Mouse (Mus musculus) MEL (cell line): Measurements from ENCODE around the gene Cep55. TPM values are rescaled to one million over a fixed set of nuclear protein-coding genes. Genes with fewer than 3 reads are reported as not detected.

ENCODE experiments used
- DNase-seq: peaks from one replicate; pipeline ENCODE4 v3.0.0; 2011; ENCODE audit warnings: low read depth, low spot score
- H3K27ac ChIP-seq: 2 replicates; pipeline ENCODE4 v1.5.1; 2012; ENCODE audit warnings: low read depth, mild to moderate bottlenecking, control low read depth, low read length, moderate library complexity; ENCODE audit not compliant: control insufficient read depth
- H3K27me3 ChIP-seq, 2 experiments: fragments of 150-350 bp in 1 of 2; sonication (generic) in 1 of 2; 2 replicates each; pipeline ENCODE4 v1.6.1; 2012; ENCODE audit warnings: low read length in 2 of 2, mild to moderate bottlenecking in 2 of 2, improper control_type of control experiment in 1 of 2, moderate library complexity in 1 of 2; ENCODE audit not compliant: insufficient read depth in 2 of 2, control insufficient read depth in 1 of 2
- H3K36me3 ChIP-seq, 2 experiments: 2 replicates each; pipeline ENCODE4 v1.6.1; 2012 to 2014; ENCODE audit warnings: low read length in 2 of 2, improper control_type of control experiment in 1 of 2, inconsistent platforms in 1 of 2, mild to moderate bottlenecking in 1 of 2; ENCODE audit not compliant: insufficient read depth in 2 of 2, control insufficient read depth in 1 of 2
- H3K4me1 ChIP-seq, 2 experiments: fragments of 150-350 bp in 1 of 2; sonication (generic) in 1 of 2; 2 replicates each; pipeline ENCODE4 v1.6.1; 2012; ENCODE audit warnings: low read length in 2 of 2, improper control_type of control experiment in 1 of 2, mild to moderate bottlenecking in 1 of 2; ENCODE audit not compliant: insufficient read depth in 2 of 2, control insufficient read depth in 1 of 2
- H3K4me3 ChIP-seq, 2 experiments: fragments of 150-350 bp in 1 of 2; sonication (generic) in 1 of 2; 2 replicates each; pipeline ENCODE4 v1.5.1; 2012; ENCODE audit warnings: low read depth in 2 of 2, low read length in 2 of 2, mild to moderate bottlenecking in 2 of 2, moderate library complexity in 2 of 2, control low read depth in 1 of 2, improper control_type of control experiment in 1 of 2; ENCODE audit not compliant: control insufficient read depth in 1 of 2, insufficient read depth in 1 of 2
- H3K79me2 ChIP-seq: 2 replicates; pipeline ENCODE4 v1.6.1; 2012; ENCODE audit warnings: mild to moderate bottlenecking, low read length, moderate library complexity; ENCODE audit not compliant: control insufficient read depth, poor library complexity, insufficient read depth
- H3K9ac ChIP-seq: 2 replicates; pipeline ENCODE4 v1.6.1; 2012; ENCODE audit warnings: low read depth, mild to moderate bottlenecking, control low read depth, low read length, moderate library complexity; ENCODE audit not compliant: control insufficient read depth, poor library complexity, severe bottlenecking
- H3K9me3 ChIP-seq: fragments of 150-350 bp; sonication (generic); replicated peaks from 2 replicates; pipeline ENCODE4 v1.6.1; 2012; ENCODE audit warnings: mild to moderate bottlenecking, low read length, improper control_type of control experiment, moderate library complexity; ENCODE audit not compliant: insufficient read depth
- BHLHE40 ChIP-seq: IDR thresholded peaks from 2 replicates; pipeline ENCODE4 v1.6.1; 2012; ENCODE audit warnings: low read depth, mild to moderate bottlenecking, inconsistent platforms, low read length, improper control_type of control experiment, borderline replicate concordance
- CHD2 ChIP-seq: IDR thresholded peaks from 2 replicates; pipeline ENCODE4 v1.6.1; 2011; ENCODE audit warnings: low read length, improper control_type of control experiment
- ELF1 ChIP-seq: IDR thresholded peaks from 2 replicates; pipeline ENCODE4 v1.6.1; 2014; ENCODE audit warnings: low read depth, mild to moderate bottlenecking, inconsistent platforms, low read length, improper control_type of control experiment, moderate library complexity
- GABPA ChIP-seq: IDR thresholded peaks from 2 replicates; pipeline ENCODE4 v1.6.1; 2012; ENCODE audit warnings: low read depth, mild to moderate bottlenecking, inconsistent platforms, low read length, improper control_type of control experiment, moderate library complexity
- GATA1 ChIP-seq: IDR thresholded peaks from 2 replicates; pipeline ENCODE4 v1.6.1; 2011; ENCODE audit warnings: low read depth, low read length, improper control_type of control experiment
- JUND ChIP-seq: IDR thresholded peaks from 2 replicates; pipeline ENCODE4 v1.6.1; 2011; ENCODE audit warnings: low read depth, mild to moderate bottlenecking, improper control_type of control experiment, low read length
- KAT2A ChIP-seq: conservative IDR thresholded peaks from 2 replicates; pipeline ENCODE4 v1.6.1; 2012; ENCODE audit warnings: low read depth, low read length, improper control_type of control experiment, inconsistent platforms
- MAFK ChIP-seq: IDR thresholded peaks from 2 replicates; pipeline ENCODE4 v1.6.1; 2011; ENCODE audit warnings: low read depth, mild to moderate bottlenecking, low read length, improper control_type of control experiment, borderline replicate concordance
- MAX ChIP-seq: IDR thresholded peaks from 2 replicates; pipeline ENCODE4 v1.6.1; 2011; ENCODE audit warnings: low read length, improper control_type of control experiment
- MXI1 ChIP-seq: IDR thresholded peaks from 2 replicates; pipeline ENCODE4 v1.6.1; 2011; ENCODE audit warnings: mild to moderate bottlenecking, low read depth, low read length, improper control_type of control experiment
- MYC ChIP-seq: IDR thresholded peaks from 2 replicates; pipeline ENCODE4 v1.6.1; 2011; ENCODE audit warnings: low read depth, mild to moderate bottlenecking, low read length, improper control_type of control experiment, moderate library complexity
- NELFE ChIP-seq: IDR thresholded peaks from 2 replicates; pipeline ENCODE4 v1.6.1; 2011; ENCODE audit warnings: low read depth, low read length, improper control_type of control experiment
- RAD21 ChIP-seq: IDR thresholded peaks from 2 replicates; pipeline ENCODE4 v1.6.1; 2011; ENCODE audit warnings: mild to moderate bottlenecking, low read depth, low read length, improper control_type of control experiment
- RCOR1 ChIP-seq: IDR thresholded peaks from 2 replicates; pipeline ENCODE4 v1.6.1; 2012; ENCODE audit warnings: low read depth, mild to moderate bottlenecking, inconsistent platforms, low read length, improper control_type of control experiment
- SIN3A ChIP-seq: IDR thresholded peaks from 2 replicates; pipeline ENCODE4 v1.6.1; 2012; ENCODE audit warnings: low read length, improper control_type of control experiment, inconsistent platforms
- SMC3 ChIP-seq: IDR thresholded peaks from 2 replicates; pipeline ENCODE4 v1.6.1; 2011; ENCODE audit warnings: low read depth, low read length, improper control_type of control experiment
- TAL1 ChIP-seq: IDR thresholded peaks from 2 replicates; pipeline ENCODE4 v1.6.1; 2012; ENCODE audit warnings: mild to moderate bottlenecking, inconsistent platforms, low read length, moderate library complexity, mixed read lengths
- TBP ChIP-seq: IDR thresholded peaks from 2 replicates; pipeline ENCODE4 v1.8.0; 2011; ENCODE audit warnings: low read depth, low read length, improper control_type of control experiment
- USF1 ChIP-seq: IDR thresholded peaks from 2 replicates; pipeline ENCODE4 v1.6.1; 2014; ENCODE audit warnings: low read depth, mild to moderate bottlenecking, inconsistent platforms, low read length, improper control_type of control experiment, moderate library complexity
- USF2 ChIP-seq, 2 experiments: IDR thresholded peaks; 2 replicates each; pipeline ENCODE4 v1.6.1; 2011 to 2012; ENCODE audit warnings: improper control_type of control experiment in 2 of 2, low read length in 2 of 2, borderline replicate concordance in 1 of 2, inconsistent platforms in 1 of 2, low read depth in 1 of 2, mild to moderate bottlenecking in 1 of 2; ENCODE audit not compliant: insufficient read depth in 1 of 2
- ZMIZ1 ChIP-seq: IDR thresholded peaks from 2 replicates; pipeline ENCODE4 v1.6.1; 2012; ENCODE audit warnings: low read depth, mild to moderate bottlenecking, inconsistent platforms, low read length, improper control_type of control experiment, moderate library complexity
- ZNF384 ChIP-seq: IDR thresholded peaks from 2 replicates; pipeline ENCODE4 v1.6.1; 2012; ENCODE audit warnings: low read depth, mild to moderate bottlenecking, inconsistent platforms, low read length, improper control_type of control experiment
- polyA plus RNA-seq, 2 experiments: library from polyadenylated mRNA; stranded (reverse) in 1 of 2; unstranded in 1 of 2; fragments of >175 nt in 1 of 2; fragments of >200 nt in 1 of 2; gene quantifications; 2 replicates each; pipeline versions ENCODE4 v1.2.1 to v1.2.4; 2012; ENCODE audit warnings: low replicate concordance in 2 of 2, low read depth in 1 of 2; ENCODE audit not compliant: insufficient read length in 2 of 2, insufficient read depth in 1 of 2, missing spikeins in 1 of 2
- total RNA-seq: library from RNA; depleted of rRNA; stranded (reverse); fragments of 300-350 nt; gene quantifications from 2 replicates; pipeline ENCODE4 v1.2.3, GENCODE M21; 2012

Gene Cep55
- total and polyA plus RNA-seq, 3 experiments: 11.1 to 17.1 TPM; not detected in 1

- H3K27me3 ChIP-seq: peaks cover 0 to 3% of the 10 kb centered on the region in 2 experiments; a peak in 1 of 4 replicates
- H3K4me1 ChIP-seq: no peaks in the 10 kb centered on the region
- no peak overlapping the region for H3K27ac ChIP-seq
Observed at GRCm38 (mm10) chr19:38107871-38108270, 53.1 kb downstream of the Cep55 start.

GRCm38 (mm10) chr19:38109506-38110242 is 54.9 kb downstream of the Cep55 start:
- Histone ChIP-seq H3K79me2 (no peaks in the 10 kb centered on the region), H3K4me3 (no peak overlapping the region), H3K4me1 (no peaks in the 10 kb centered on the region), H3K27me3 (peaks cover 0 to 3% of the 10 kb centered on the region in 2 experiments; a peak in 1 of 4 replicates), H3K9me3 (no peaks in the 10 kb centered on the region), H3K9ac (no peak overlapping the region)
- no peak for DNase-seq
- TF ChIP-seq JUND (no peak), RCOR1 (no peak), NELFE (no peak), CHD2 (no peak), MYC (no peak), ZNF384 (no peak), KAT2A (no peak), SIN3A (no peak), MXI1 (no peak), GABPA (no peak), USF1 (no peak), GATA1 (no peak), TAL1 (no peak)
- TF ChIP-seq, all 39 proteins: peak for 0
- no peaks in the 10 kb centered on the region for H3K36me3 ChIP-seq
- no peak overlapping the region for H3K27ac ChIP-seq

More at GRCm38 (mm10) chr19:38107871-38108270, 53.1 kb downstream of the Cep55 start:
- Histone ChIP-seq H3K9ac (no peak overlapping the region), H3K36me3 (no peaks in the 10 kb centered on the region), H3K4me3 (no peak overlapping the region), H3K9me3 (no peaks in the 10 kb centered on the region), H3K79me2 (no peaks in the 10 kb centered on the region)
- DNase-seq: no peak
- TF ChIP-seq GABPA: no peak
- no peak for TF ChIP-seq USF2 (IDR thresholded peaks at IDR 0.05; ENCODE audit: borderline replicate concordance in 1 of 2, insufficient read depth in 1 of 2, low read depth in 1 of 2, low read length in 2 of 2)
- no peak for TF ChIP-seq MAFK
- TF ChIP-seq USF1: no peak
- no peak for TF ChIP-seq MAX
- TF ChIP-seq ELF1: no peak
- TF ChIP-seq MYC: no peak
- no peak for TF ChIP-seq MXI1
- no peak for TF ChIP-seq RAD21
- TF ChIP-seq SIN3A: no peak
- TF ChIP-seq ZMIZ1: no peak
- no peak for TF ChIP-seq JUND
- no peak for TF ChIP-seq TBP
- TF ChIP-seq KAT2A: no peak
- no peak for TF ChIP-seq SMC3
- no peak for TF ChIP-seq BHLHE40
- no peak for TF ChIP-seq ZNF384
